Mouse (Mus musculus) liver, embryonic 14.5 days (tissue): ENCODE measurements around the gene Specc1l. TPM values are rescaled to one million over a fixed set of nuclear protein-coding genes. Genes with fewer than 3 reads are reported as not detected.

ENCODE experiments used
- ATAC-seq: fragments of 200-750 bp; cut with Nextera tagmentation; 2 replicates; pipeline ENCODE4 v1.8.0; 2017; ENCODE audit warnings: moderate number of reproducible peaks, mild to moderate bottlenecking, moderate library complexity; ENCODE audit not compliant: insufficient read depth
- DNase-seq, 3 experiments: peaks; one replicate each; pipeline ENCODE4 v3.0.0-alpha.2; 2012 to 2013; ENCODE audit warnings: low read depth in 3 of 3, low spot score in 3 of 3
- H3K27ac ChIP-seq: fragments of 300-500 bp; sonication (generic); 2 replicates; pipeline ENCODE4 v1.5.1; 2014; ENCODE audit warnings: moderate library complexity, mild to moderate bottlenecking, control low read depth, inconsistent platforms
- H3K27me3 ChIP-seq: fragments of 300-500 bp; sonication (generic); 2 replicates; pipeline ENCODE4 v1.6.1; 2014; ENCODE audit warnings: mild to moderate bottlenecking, low read length, moderate library complexity; ENCODE audit not compliant: control insufficient read depth, insufficient read depth
- H3K36me3 ChIP-seq: fragments of 300-500 bp; sonication (generic); replicated peaks from 2 replicates; pipeline ENCODE4 v1.6.1; 2014; ENCODE audit warnings: low read depth; ENCODE audit not compliant: control insufficient read depth, insufficient read depth
- H3K4me1 ChIP-seq, 2 experiments: fragments of 200-500 bp in 1 of 2; fragments of 300-500 bp in 1 of 2; sonication (generic) in 1 of 2; replicated peaks; 2 replicates each; pipeline ENCODE4 v1.6.1; 2012 to 2014; ENCODE audit warnings: antibody characterized with exemption in 1 of 2, inconsistent platforms in 1 of 2, low read length in 1 of 2; ENCODE audit not compliant: control insufficient read depth in 2 of 2, insufficient read depth in 2 of 2
- H3K4me2 ChIP-seq: fragments of 300-500 bp; sonication (generic); 2 replicates; pipeline ENCODE4 v1.6.1; 2014; ENCODE audit warnings: low read depth, mild to moderate bottlenecking, control low read depth, moderate library complexity
- H3K4me3 ChIP-seq, 2 experiments: fragments of 200-500 bp in 1 of 2; fragments of 300-500 bp in 1 of 2; sonication (generic) in 1 of 2; 2 replicates each; pipeline ENCODE4 v1.5.1; 2012 to 2014; ENCODE audit warnings: low read depth in 2 of 2, low read length in 2 of 2, mild to moderate bottlenecking in 2 of 2, control low read depth in 1 of 2, inconsistent platforms in 1 of 2, moderate library complexity in 1 of 2; ENCODE audit not compliant: insufficient read depth in 1 of 2
- H3K9ac ChIP-seq: fragments of 300-500 bp; sonication (generic); replicated peaks from 2 replicates; pipeline ENCODE4 v1.6.1; 2014; ENCODE audit warnings: mild to moderate bottlenecking, control low read depth, moderate library complexity
- H3K9me3 ChIP-seq: fragments of 300-500 bp; sonication (generic); 2 replicates; pipeline ENCODE4 v1.6.1; 2016; ENCODE audit warnings: low read length, mixed read lengths; ENCODE audit not compliant: control insufficient read depth
- CTCF ChIP-seq: IDR thresholded peaks from 2 replicates; pipeline ENCODE4 v1.5.1; 2016; ENCODE audit warnings: antibody characterized with exemption, low read depth, control low read depth
- EP300 ChIP-seq: IDR thresholded peaks from 2 replicates; pipeline ENCODE4 v1.6.1; 2016; ENCODE audit warnings: antibody characterized with exemption, low read depth
- WGBS: fragments of 180-500 bp; shearing (Covaris S2); extraction: QIAGEN DNeasy Blood & Tissue Kit; methylation state at CpG from one replicate; pipeline ENCODE4 v1.1.7; 2014; ENCODE audit not compliant: insufficient replicate concordance; 5-methylcytosine and 5-hydroxymethylcytosine counted together
- polyA plus RNA-seq, 2 experiments: library from polyadenylated mRNA; depleted of rRNA in 1 of 2; stranded (reverse) in 1 of 2; unstranded in 1 of 2; fragments of >200 nt; fragmentation: Nextera tagmentation in 1 of 2; extraction: Ambion mirVana in 1 of 2; gene quantifications; 2 replicates each; pipeline versions ENCODE4 v1.2.1 to v1.2.3; 2012 to 2014

Gene Specc1l
- polyA plus RNA-seq (2012; rRNA removed), result 3.1 and 3.9 TPM in 2 replicates
- 3.1 and 3.4 TPM in 2 replicates for polyA plus RNA-seq (2014; fragmentation: Nextera tagmentation; extraction: Ambion mirVana)

GRCm38 (mm10) chr10:75211807-75212645, at the start of gene Specc1l:
Specc1l (plus strand) TSS chr10:75212073.
- DNase-seq (peak; percentile 88 to 91 (median 89)), ATAC-seq (peak; percentile 100)
- peak within 1 kb of the TSS; percentile 31 for H3K27ac ChIP-seq
- no peaks in the 10 kb centered on the region for H3K9me3 ChIP-seq
- peak within 1 kb of the TSS; percentile 87 for H3K4me2 ChIP-seq
- H3K27me3 ChIP-seq, result no peaks in the 10 kb centered on the region
- under 1% methylated on average over 53 of the region's 80 CpGs for WGBS
- H3K4me1 ChIP-seq, result peaks cover 4 to 8% of the 10 kb centered on the region in 2 experiments
- TF ChIP-seq EP300 (no peak), CTCF (peak; percentile 35)
- H3K36me3 ChIP-seq, result no peaks in the 10 kb centered on the region
- peak within 1 kb of the TSS; percentile 74 to 79 for H3K4me3 ChIP-seq
- peak within 1 kb of the TSS; percentile 78 for H3K9ac ChIP-seq

GRCm38 (mm10) chr10:75165825-75166481, 45.9 kb upstream of the Specc1l start:
- Histone ChIP-seq H3K36me3 (no peaks in the 10 kb centered on the region), H3K4me1 (no peaks in the 10 kb centered on the region), H3K27ac (no peak overlapping the region), H3K4me3 (no peak overlapping the region), H3K9ac (no peak overlapping the region), H3K27me3 (no peaks in the 10 kb centered on the region), H3K9me3 (no peaks in the 10 kb centered on the region), H3K4me2 (no peak overlapping the region)
- WGBS, result 59% methylated on average over 10 of the region's 10 CpGs
- no peak for DNase-seq
- TF ChIP-seq CTCF, result no peak
- TF ChIP-seq EP300, result no peak
- ATAC-seq, result no peak

GRCm38 (mm10) chr10:75166601-75167000, 45.3 kb upstream of the Specc1l start:
- H3K27ac ChIP-seq, result no peak overlapping the region
- ATAC-seq, result no peak
- H3K9ac ChIP-seq, result no peak overlapping the region
- no peak for TF ChIP-seq EP300
- no peak for TF ChIP-seq CTCF
- H3K36me3 ChIP-seq, result no peaks in the 10 kb centered on the region
- no peak for DNase-seq
- H3K4me1 ChIP-seq, result no peaks in the 10 kb centered on the region
- H3K27me3 ChIP-seq, result no peaks in the 10 kb centered on the region
- H3K4me3 ChIP-seq, result no peak overlapping the region
- H3K9me3 ChIP-seq, result no peaks in the 10 kb centered on the region
- no peak overlapping the region for H3K4me2 ChIP-seq
- WGBS, result 74% methylated on average over 4 of the region's 4 CpGs

- ATAC-seq (0 out of 2 replicates have a peak, but pooled peaks have one; percentile 41), DNase-seq (no peak)
- Histone ChIP-seq H3K36me3 (no peaks in the 10 kb centered on the region), H3K9me3 (no peaks in the 10 kb centered on the region), H3K27me3 (no peaks in the 10 kb centered on the region), H3K27ac (no peak overlapping the region), H3K4me1 (no peaks in the 10 kb centered on the region), H3K9ac (no peak overlapping the region), H3K4me3 (no peak overlapping the region), H3K4me2 (no peak overlapping the region)
- TF ChIP-seq CTCF, result no peak
- no peak for TF ChIP-seq EP300
- 52% methylated on average over 12 of the region's 12 CpGs for WGBS
Observed at GRCm38 (mm10) chr10:75170207-75170850, 41.5 kb upstream of the Specc1l start.
